Mouse (Mus musculus) thymus, adult 2 months (tissue): ENCODE measurements around the gene Mcrs1.

Experiments used
- CTCF ChIP-seq: fragments of 200-500 bp; IDR thresholded peaks from 2 replicates; pipeline ENCODE4 v1.5.1; 2012; ENCODE audit warnings: mild to moderate bottlenecking, control low read depth, low read length, moderate library complexity, borderline replicate concordance; ENCODE audit not compliant: control insufficient read depth, poor library complexity, insufficient read depth; ENCODE audit errors: extremely low read depth
- POLR2A ChIP-seq: fragments of 200-500 bp; IDR thresholded peaks from 2 replicates; pipeline ENCODE4 v1.6.1; 2012; ENCODE audit warnings: mild to moderate bottlenecking, low read length, control low read depth, moderate library complexity; ENCODE audit not compliant: control insufficient read depth, poor library complexity, insufficient read depth; ENCODE audit errors: extremely low read depth

DNA sequence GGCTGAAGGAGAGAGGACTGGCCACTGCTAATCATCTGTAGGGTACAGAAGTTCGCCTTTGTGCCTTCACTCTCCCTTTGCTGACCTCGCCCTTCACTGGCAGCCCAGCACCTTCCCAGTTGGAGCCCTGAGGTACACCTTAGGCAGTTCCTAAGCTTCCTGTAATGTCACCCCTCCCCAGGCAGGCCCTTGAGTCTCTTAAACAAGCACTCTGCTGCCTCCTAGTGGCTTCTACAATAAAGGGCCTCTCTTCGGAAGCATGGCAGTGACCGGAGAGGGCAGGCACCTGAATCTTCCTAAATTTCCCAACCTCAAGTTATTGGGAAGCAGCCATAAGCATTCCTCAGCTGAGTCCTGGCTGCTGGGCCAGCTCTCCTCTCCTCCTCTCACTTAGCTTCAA, 13.9 kb upstream of the Mcrs1 start:
- TF ChIP-seq POLR2A (no peak), CTCF (peak; percentile 62; the same call in 1 of the 2 replicates)
